Mouse (Mus musculus): Measurements from ENCODE around the gene Marc2. TPM values are rescaled to one million over a fixed set of nuclear protein-coding genes. Genes with fewer than 3 reads are reported as not detected.

Marc2 gene
- total RNA-seq, 2 experiments from 2014 or later, result 93.0 to 97.6 TPM

Small RNAs within 50 kb of the gene (microRNA-seq; reads per million reads assigned to microRNA genes)
- 513 to 554 reads per million in 2 experiments for gene Mir1981

Other genes with a start within 250 kb of the Marc2 start
- gene Hlx, start 113.8 kb downstream of the Marc2 start, total RNA-seq (2021), result 1 to 10 TPM; 1.2 to 2.6 TPM
- gene Marc1, start 35.1 kb downstream of the Marc2 start, total RNA-seq (2021), result under 1 TPM in 1 of 2 experiments, not detected in 1; 0.35 TPM
- 10 to 100 TPM in 1 of 2 experiments, 1 to 10 TPM in 1; 9.3 to 12.1 TPM for gene C130074G19Rik, start 36.8 kb upstream of the Marc2 start, total RNA-seq (2021)
- gene Mark1, start 153.1 kb upstream of the Marc2 start, total RNA-seq (2021), result 10 to 100 TPM; 54.1 to 59.4 TPM

All from layer of hippocampus, postnatal 14 days (tissue).